Mouse (Mus musculus) layer of hippocampus, adult 11-12 months (tissue): ENCODE results near the gene Osbpl6.
A peak's percentile ranks its signal among the peaks of the same experiment; 100 is the strongest.

Experiments
- DNase-seq: peaks from one replicate; pipeline ENCODE4 v3.0.0; 2022; ENCODE audit warnings: low spot score

The Osbpl6 gene

DNA sequence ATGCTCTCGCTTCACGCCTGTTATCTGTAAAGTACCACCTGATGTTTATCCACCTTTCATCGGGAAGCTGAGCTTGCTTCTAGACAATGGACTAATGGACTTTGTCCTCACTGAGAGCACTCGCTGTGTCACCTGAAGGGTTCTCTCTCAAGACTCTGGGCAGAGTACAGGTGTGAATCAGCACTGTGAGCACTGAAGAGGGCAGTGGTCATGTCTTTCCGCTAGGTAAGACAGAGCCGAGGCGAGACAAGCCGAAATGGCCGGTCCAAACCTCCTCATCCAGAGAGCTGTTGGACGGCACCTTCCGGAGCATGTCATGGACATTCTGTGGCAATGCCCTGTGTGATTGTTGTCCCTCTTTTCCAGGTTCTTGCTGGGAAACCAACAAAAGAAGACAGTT lies 92.6 kb downstream of the Osbpl6 start:
- DNase-seq = no peak

GRCm38 (mm10) chr2:76504122-76504839 lies 98.0 kb downstream of the Osbpl6 start:
- peak; percentile 28 for DNase-seq

- DNase-seq = no peak
Measured at GRCm38 (mm10) chr2:76504989-76505388, 98.7 kb downstream of the Osbpl6 start.

GRCm38 (mm10) chr2:76511281-76511721 lies 105.0 kb downstream of the Osbpl6 start:
- DNase-seq = peak; percentile 59

DNA sequence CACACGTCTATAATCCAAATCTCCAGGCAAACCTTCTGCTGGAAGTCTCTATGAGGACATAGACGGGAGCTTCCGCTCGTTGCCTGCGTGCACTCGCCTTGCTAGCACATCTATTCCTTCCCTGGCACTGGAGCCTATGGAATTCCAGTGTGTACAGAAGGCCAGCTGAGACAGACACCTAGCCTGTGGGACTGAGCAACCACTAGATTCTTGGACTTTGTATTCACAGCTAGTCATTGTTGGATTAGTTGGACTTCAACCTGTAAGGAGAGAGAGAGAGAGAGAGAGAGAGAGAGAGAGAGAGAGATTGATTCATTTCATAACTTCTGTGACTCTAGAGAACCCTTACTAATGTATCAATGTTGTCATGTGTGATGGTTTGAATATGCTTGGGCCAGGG lies 105.8 kb downstream of the Osbpl6 start:
- DNase-seq = no peak

DNA sequence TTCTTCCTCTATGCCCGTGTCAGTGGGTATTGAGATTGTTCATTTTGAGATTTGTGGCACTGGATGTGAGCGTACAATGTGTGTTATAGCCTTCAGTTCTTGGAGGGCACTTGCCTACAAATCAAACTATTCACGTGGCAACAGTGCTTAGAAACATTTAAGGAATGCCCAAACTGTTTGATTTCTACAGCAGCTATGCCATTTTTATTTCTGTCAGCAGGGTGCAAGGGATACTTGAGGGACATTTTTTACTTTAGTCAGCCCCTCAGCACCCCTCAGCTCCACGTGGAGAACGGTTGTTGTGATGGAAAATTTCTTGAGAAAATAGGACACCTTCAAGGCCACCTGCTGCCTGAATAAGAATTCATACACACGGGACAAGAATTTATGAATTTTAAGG lies 106.6 kb downstream of the Osbpl6 start:
- DNase-seq = no peak

DNA sequence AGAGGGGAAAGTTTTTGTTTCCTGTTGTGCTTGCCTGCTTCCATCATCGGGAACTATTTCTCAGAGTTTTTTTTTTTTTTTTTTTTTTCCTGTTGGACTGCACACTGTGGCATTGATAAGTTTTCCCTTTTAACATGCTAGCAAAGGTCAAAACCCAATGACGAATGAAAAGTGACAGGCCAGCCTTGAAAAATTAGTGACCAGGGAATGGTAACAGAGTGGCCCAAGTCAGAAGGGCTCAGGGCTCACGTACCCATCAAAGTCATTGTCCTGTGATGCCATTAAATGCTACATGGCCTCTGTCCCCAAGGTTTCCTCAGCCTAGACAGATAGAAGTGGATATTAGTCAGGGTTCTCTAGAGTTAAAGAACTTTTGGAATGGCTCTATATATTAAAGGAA lies 107.0 kb downstream of the Osbpl6 start:
- DNase-seq = no peak

DNA sequence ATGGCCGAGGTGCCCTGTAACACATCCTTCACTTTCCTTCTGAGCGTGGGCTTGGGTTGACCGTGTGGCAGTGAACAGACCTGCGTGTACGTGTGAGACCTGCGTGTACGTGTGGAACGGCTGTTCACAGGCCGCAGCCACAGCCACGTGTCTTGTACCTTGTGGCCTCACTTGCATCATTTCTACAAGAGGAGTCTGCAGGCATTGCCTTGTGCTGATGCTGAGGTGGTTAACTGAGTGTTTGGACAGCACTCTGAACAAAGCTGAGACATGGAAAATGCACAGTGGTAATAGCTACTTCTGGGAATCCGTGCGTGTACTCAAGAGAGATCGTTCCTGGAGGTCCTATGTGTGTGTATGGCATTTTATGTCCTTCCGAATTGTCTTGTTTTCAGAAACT lies 111.2 kb downstream of the Osbpl6 start:
- DNase-seq = no peak

DNA sequence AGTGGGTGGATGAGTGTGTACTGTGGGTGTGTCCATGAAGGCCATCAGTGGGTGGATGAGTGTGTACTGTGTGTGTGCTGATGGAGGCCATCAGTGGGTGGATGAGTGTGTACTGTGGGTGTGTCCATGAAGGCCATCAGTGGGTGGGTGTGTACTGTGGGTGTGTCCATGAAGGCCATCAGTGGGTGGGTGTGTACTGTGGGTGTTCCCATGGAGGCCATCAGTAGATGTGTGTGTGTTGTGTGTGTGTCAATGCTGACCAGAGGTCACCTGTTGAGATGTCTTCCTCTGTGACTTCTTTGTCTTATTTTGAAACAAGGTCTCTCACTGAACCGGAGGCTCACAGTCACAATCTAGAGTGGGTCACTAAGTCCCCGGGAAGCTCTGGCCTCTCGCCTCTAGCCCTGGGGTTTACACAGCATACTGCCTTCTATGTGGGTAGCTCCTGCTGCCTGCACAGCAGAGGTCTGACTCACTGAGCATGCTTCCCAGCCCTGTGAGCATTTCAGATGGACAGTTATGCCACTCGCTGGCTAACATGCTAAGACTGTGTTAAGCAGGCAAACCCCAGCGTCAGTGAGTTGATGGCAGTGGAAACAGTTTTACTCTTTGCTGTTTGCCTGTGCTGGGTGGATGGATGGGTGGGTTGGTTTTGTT lies 112.2 kb downstream of the Osbpl6 start:
- no peak for DNase-seq

GRCm38 (mm10) chr2:76521585-76521984 lies 115.3 kb downstream of the Osbpl6 start:
- no peak for DNase-seq

GRCm38 (mm10) chr2:76524451-76524850 lies 118.1 kb downstream of the Osbpl6 start:
- no peak for DNase-seq

DNA sequence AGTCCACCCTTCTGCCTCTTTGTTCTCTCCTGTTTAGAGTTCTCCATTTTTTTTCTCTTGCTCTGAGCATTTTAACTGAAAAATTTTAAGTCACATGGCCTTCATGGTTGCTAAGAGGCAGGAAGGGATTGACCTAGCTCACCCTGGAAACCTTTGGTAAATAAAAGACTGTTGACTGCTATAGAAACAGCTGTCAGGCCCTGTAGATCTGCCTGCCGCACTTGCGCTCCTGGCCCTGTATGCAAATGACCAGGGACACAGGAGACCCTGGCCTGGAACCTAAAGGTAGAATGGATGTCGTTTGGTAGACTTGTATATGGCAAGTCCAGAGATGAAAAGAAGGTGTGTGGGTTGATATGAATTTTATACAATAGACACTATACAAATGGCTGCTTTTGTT lies 119.3 kb downstream of the Osbpl6 start:
- DNase-seq = no peak

DNA sequence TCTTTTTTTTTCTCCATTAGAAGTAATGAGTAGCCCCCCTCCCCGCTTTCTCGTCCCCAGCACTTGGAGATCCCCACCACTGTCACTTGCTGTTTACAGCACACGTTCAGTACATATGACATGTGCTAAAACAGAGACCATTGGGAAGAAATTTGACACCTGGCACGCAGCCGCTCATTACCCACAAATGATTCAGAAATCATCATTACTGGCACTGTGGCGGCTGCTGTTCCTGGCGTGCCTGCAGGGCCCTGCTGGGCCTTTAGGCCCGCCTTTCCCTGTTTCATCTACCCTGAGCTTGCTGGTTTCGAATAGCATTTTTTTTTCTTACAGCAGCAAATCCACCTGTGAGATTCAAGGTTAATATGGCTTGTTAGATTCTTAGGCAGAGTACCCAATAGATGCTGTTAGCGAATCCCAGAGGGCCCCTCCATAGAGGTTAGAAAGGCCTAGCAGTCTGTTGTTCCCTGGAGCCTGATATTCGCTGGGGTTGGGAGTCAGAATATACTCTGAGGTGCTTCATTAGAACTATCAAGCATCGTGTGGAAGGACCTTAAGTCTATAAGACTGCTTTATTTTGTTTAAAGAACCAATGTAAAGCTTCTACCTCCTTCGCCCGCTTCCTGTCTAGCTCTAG lies 126.3 kb downstream of the Osbpl6 start:
- no peak for DNase-seq

DNA sequence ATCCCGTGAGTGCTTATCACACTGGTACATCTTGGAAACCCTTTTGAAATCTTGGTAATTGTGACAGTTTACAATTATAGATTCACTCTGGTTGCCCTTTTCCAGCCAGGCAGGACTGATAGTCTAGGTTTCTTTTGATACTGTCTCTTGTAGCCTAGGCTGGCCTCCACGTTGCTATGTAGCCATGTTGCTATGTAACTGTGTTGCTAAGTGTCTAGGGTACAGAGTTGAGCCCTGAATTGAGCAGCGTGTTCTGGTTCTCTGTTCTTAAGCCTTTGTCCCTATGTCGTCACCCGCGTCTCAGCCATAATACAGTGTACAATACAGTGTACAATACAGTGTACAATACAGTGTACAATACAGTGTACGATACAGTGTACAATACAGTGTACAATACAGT lies 128.6 kb downstream of the Osbpl6 start:
- DNase-seq = no peak

DNA sequence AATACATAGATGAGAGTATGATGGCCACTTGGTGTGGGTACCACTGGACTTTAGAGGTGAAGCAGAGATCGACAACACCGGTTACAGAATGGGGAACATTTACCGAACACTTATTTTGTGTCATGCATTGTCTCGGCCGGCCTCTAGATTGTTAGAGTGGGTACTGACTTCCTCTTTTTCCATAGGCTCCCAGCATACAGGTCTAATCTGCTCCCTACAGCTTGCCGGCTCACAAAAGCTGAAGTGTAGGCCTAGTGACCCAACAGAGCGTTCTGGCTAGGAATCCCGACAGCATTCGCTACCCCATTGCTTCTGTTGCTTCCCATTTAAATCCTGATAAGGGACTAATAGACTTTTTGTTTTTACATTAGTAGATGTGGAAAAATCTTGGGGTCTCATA lies 135.6 kb downstream of the Osbpl6 start:
- DNase-seq = no peak

DNA sequence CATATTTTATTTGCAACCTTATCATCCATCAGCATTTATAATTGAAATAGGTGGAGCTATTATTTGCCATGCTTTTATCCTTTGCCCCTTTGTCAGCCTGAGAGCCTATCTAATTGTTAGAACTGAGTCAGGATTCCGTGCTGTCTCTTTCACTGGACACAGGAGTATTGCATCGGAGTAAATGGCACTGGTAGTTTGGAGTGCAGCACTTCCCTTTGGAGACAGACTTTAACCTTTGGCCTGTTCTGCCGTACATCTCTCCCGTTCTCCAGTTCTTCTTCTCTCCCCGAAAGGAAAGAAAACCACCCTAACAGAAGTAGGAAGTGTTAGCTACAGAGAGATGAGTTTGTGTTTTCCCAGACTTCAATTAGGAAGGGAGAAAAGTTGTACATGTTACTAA lies 136.6 kb downstream of the Osbpl6 start:
- no peak for DNase-seq

DNA sequence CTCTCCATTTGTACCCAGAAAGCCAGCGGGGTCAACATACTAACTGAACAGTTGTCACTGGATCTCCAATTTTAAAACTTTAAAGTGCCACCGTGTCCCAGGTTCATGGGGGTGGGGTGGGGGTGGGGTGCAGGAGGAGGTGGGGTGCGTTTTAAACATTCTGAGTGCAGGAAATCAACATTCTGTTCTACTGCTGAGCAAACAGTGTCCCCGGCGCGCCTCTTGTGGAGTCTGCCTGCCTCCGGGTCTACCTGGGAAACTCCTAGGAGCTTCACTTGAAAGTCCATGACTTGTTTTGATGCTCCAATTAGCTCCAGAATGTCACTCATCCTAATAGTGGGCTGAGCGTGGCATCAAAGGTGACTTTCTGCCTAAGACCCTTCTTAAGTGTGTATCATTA lies 139.2 kb downstream of the Osbpl6 start:
- no peak for DNase-seq

- DNase-seq = no peak
Measured at GRCm38 (mm10) chr2:76548171-76548570, 141.9 kb downstream of the Osbpl6 start.

DNA sequence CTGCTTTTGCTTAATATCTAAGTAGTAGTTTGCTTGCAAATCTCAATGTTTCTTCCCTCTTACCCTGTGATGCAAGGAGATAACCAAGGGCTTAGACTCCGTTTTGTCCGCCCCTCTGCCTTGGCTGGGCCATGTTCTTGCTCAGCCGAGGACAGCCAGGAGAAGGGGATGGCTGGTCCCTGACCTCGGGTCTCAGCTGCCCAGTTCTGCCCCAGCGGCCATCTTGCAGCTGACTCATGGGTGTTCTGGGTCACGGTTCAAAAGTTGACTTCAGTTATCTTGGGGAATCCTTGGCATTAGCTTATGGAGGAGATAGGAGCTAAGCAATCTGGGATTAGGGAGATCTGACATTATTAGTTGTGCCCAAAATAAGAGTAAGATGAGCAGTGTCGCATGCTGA lies 142.5 kb downstream of the Osbpl6 start:
- no peak for DNase-seq

DNA sequence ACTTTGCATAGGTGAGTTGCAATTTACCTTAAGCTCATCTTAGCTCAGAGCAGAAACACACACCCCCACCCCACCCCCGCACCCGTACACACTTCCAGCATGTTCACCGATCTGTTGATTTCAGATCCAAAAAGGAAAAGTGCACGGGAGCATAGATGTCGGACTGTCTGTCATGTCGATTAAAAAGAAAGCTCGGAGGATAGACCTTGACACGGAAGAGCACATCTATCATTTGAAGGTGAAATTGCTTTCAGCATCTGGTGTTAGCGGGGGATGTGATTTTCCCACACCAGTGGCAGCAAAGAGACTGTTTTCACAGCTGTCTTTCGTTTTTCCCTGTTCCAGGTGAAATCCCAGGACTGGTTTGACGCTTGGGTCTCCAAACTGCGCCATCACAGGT lies 143.0 kb downstream of the Osbpl6 start:
- no peak for DNase-seq

GRCm38 (mm10) chr2:76555852-76556558 lies 149.7 kb downstream of the Osbpl6 start:
- no peak for DNase-seq

DNA sequence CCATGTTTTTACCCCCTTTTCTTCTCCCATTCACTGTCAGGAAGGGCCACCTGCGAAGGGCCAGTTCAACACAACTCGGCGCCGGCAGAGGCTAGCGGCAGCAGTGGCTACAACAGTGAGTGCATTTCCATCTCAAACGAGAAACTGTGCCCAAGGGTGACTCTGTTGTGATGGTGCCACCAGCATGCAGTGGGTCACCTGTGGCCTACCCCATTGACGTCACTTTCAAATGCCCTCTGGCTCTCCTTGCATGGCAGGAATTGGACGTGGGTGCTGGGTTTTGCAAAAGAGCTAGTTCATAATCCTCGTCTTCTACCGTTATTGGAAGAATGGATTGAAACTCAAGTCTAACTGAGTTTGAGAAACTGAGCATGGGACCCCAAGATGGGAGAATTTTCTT lies 153.8 kb downstream of the Osbpl6 start:
- no peak for DNase-seq

- no peak for DNase-seq
Measured at GRCm38 (mm10) chr2:76563862-76564261, 157.6 kb downstream of the Osbpl6 start.
